Mouse (Mus musculus) intestine, embryonic 16.5 days (tissue): Measurements from ENCODE around the gene Ampd1. TPM values are rescaled to one million over a fixed set of nuclear protein-coding genes. Genes with fewer than 3 reads are reported as not detected.

ENCODE experiments used
- ATAC-seq: fragments of 200-750 bp; cut with Nextera tagmentation; 2 replicates; pipeline ENCODE4 v1.8.0; 2017; ENCODE audit warnings: moderate TSS enrichment, moderate library complexity
- H3K27ac ChIP-seq: fragments of 300-500 bp; sonication (generic); 2 replicates; pipeline ENCODE4 v1.5.1; 2014; ENCODE audit warnings: mild to moderate bottlenecking, low read length
- H3K27me3 ChIP-seq: fragments of 300-500 bp; sonication (generic); replicated peaks from 2 replicates; pipeline ENCODE4 v1.6.1; 2014; ENCODE audit warnings: low read length, control low read depth, mixed read lengths; ENCODE audit not compliant: control insufficient read depth, insufficient read depth
- H3K36me3 ChIP-seq: fragments of 300-500 bp; sonication (generic); 2 replicates; pipeline ENCODE4 v1.6.1; 2014; ENCODE audit warnings: low read length, control low read depth; ENCODE audit not compliant: control insufficient read depth, insufficient read depth
- H3K4me1 ChIP-seq: fragments of 300-500 bp; sonication (generic); 2 replicates; pipeline ENCODE4 v1.6.1; 2014; ENCODE audit warnings: low read length, control low read depth, mixed read lengths; ENCODE audit not compliant: control insufficient read depth, insufficient read depth
- H3K4me2 ChIP-seq: fragments of 300-500 bp; sonication (generic); 2 replicates; pipeline ENCODE4 v1.6.1; 2014; ENCODE audit warnings: low read depth, low read length, control low read depth
- H3K4me3 ChIP-seq: fragments of 300-500 bp; sonication (generic); 2 replicates; pipeline ENCODE4 v1.5.1; 2014; ENCODE audit warnings: mild to moderate bottlenecking, low read length
- H3K9ac ChIP-seq: fragments of 300-500 bp; sonication (generic); 2 replicates; pipeline ENCODE4 v1.6.1; 2014; ENCODE audit warnings: low read depth, low read length
- H3K9me3 ChIP-seq: fragments of 300-500 bp; sonication (generic); 2 replicates; pipeline ENCODE4 v1.6.1; 2016; ENCODE audit warnings: low read length, control low read depth; ENCODE audit not compliant: control insufficient read depth
- WGBS: fragments of 180-500 bp; shearing (Covaris S2); extraction: QIAGEN DNeasy Blood & Tissue Kit; methylation state at CpG from one replicate; pipeline ENCODE4 v1.1.7; 2014; 5-methylcytosine and 5-hydroxymethylcytosine counted together
- polyA plus RNA-seq: library from polyadenylated mRNA; unstranded; fragments of >200 nt; fragmentation: Nextera tagmentation; extraction: Ambion mirVana; gene quantifications from 2 replicates; pipeline ENCODE4 v1.2.1, GENCODE M21; 2015

Ampd1 gene
- polyA plus RNA-seq, 1 experiment from 2014 or later: not detected

DNA sequence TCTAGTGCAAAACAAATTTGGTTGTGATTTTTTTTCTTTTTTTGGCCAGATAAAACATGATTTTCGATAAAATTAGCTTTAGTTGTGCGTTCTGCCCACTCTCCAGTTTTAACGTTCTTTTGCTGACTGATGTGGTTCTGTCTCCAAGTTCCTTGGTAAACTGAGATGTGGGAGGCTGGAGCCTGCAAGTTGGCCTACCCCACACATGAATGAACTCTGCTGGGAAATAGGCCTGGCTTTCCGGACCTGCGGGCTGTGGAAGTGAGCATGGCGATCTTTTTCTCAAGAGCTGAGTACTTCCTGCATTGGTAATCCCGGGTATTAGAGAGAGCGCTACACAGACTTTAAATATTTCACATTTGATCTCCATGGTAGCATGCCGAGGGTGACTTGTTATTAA, 2.1 kb downstream of the Ampd1 start:
- Histone ChIP-seq H3K9ac (no peak overlapping the region), H3K4me3 (no peak overlapping the region), H3K4me1 (no peaks in the 10 kb centered on the region), H3K36me3 (no peaks in the 10 kb centered on the region), H3K27ac (no peak overlapping the region), H3K9me3 (no peaks in the 10 kb centered on the region), H3K27me3 (no peaks in the 10 kb centered on the region), H3K4me2 (no peak overlapping the region)
- 85% methylated on average over 9 of the region's 9 CpGs for WGBS
- no peak for ATAC-seq

DNA sequence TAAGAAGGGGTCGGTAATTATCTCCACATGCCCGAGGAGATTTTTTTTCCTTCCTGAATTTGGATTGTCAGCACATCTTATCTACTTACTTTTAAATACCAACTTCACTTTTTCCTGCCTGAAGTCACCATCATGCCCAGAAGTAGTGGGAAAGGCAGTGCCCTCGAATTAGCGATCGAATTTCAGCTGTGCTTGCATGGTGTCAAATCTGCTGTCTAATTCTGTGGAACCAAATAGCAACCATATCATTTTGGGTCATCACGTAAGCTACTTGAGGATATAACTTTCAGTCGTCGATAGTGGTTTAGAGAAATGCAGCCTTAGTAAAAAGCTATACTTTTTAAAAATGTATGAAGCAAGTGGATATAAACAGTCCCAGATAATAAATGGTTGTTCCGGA, 2.7 kb downstream of the Ampd1 start:
- Histone ChIP-seq H3K27ac (no peak overlapping the region), H3K36me3 (no peaks in the 10 kb centered on the region), H3K4me2 (no peak overlapping the region), H3K4me1 (no peaks in the 10 kb centered on the region), H3K4me3 (no peak overlapping the region), H3K9ac (no peak overlapping the region), H3K9me3 (no peaks in the 10 kb centered on the region), H3K27me3 (no peaks in the 10 kb centered on the region)
- ATAC-seq: no peak
- WGBS: 88% methylated on average over 9 of the region's 9 CpGs

- WGBS: 83% methylated on average over 9 of the region's 9 CpGs
- ATAC-seq: no peak
Measured at GRCm38 (mm10) chr3:103079301-103079700, 5.5 kb downstream of the Ampd1 start.

GRCm38 (mm10) chr3:103081051-103081450, 7.2 kb downstream of the Ampd1 start:
- WGBS: 70% methylated on average over 11 of the region's 11 CpGs
- Histone ChIP-seq H3K27ac (no peak overlapping the region), H3K27me3 (no peaks in the 10 kb centered on the region), H3K4me2 (no peak overlapping the region), H3K4me3 (no peak overlapping the region), H3K9ac (no peak overlapping the region), H3K9me3 (no peaks in the 10 kb centered on the region), H3K4me1 (no peaks in the 10 kb centered on the region), H3K36me3 (no peaks in the 10 kb centered on the region)
- ATAC-seq: no peak

More at GRCm38 (mm10) chr3:103079301-103079700, 5.5 kb downstream of the Ampd1 start:
- H3K4me1 ChIP-seq: no peaks in the 10 kb centered on the region
- H3K36me3 ChIP-seq: no peaks in the 10 kb centered on the region
- no peaks in the 10 kb centered on the region for H3K27me3 ChIP-seq
- no peak overlapping the region for H3K27ac ChIP-seq
- H3K4me3 ChIP-seq: no peak overlapping the region
- H3K9me3 ChIP-seq: no peaks in the 10 kb centered on the region
- no peak overlapping the region for H3K9ac ChIP-seq
- no peak overlapping the region for H3K4me2 ChIP-seq

DNA sequence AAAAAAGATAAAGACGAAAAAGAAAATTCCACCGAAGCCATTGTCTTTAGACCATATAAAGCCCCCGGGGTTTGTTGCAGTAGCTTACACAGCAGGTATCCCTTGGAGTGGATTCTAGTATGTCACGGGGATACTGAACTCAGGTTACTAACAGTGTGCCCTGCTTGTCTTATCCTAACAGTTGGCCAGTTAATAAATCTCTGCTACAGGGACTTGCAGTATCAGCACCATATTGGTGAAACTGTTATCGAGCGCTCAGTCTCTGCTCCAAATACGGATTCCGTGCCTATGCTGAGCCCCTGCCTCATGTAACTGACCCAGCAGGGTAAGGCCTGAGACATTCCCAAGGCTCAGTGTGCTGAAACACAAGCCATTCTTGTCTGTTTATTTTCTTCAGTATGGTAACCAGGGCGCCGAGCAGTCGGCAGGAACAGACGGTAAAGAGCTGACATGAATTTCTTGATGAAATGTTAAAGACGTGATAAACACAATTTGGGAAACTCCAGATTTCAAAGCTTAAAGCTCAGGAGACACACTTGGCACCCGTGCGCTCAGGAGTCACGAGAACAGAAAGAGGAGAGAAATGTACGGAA, 8.1 kb downstream of the Ampd1 start:
- WGBS: 79% methylated on average over 17 of the region's 17 CpGs

GRCm38 (mm10) chr3:103082761-103083160, 8.9 kb downstream of the Ampd1 start:
- Histone ChIP-seq H3K36me3 (no peaks in the 10 kb centered on the region), H3K9ac (no peak overlapping the region), H3K27me3 (no peaks in the 10 kb centered on the region), H3K4me2 (no peak overlapping the region), H3K4me3 (no peak overlapping the region), H3K9me3 (no peaks in the 10 kb centered on the region), H3K27ac (no peak overlapping the region), H3K4me1 (no peaks in the 10 kb centered on the region)
- no peak for ATAC-seq
- 88% methylated on average over 5 of the region's 5 CpGs for WGBS

More for the DNA sequence above, 8.1 kb downstream of the Ampd1 start:
- H3K4me1 ChIP-seq: no peaks in the 10 kb centered on the region
- no peak overlapping the region for H3K27ac ChIP-seq
- no peak overlapping the region for H3K4me2 ChIP-seq
- no peak overlapping the region for H3K4me3 ChIP-seq
- no peaks in the 10 kb centered on the region for H3K36me3 ChIP-seq
- no peak overlapping the region for H3K9ac ChIP-seq
- no peak for ATAC-seq
- no peaks in the 10 kb centered on the region for H3K9me3 ChIP-seq
- H3K27me3 ChIP-seq: no peaks in the 10 kb centered on the region

DNA sequence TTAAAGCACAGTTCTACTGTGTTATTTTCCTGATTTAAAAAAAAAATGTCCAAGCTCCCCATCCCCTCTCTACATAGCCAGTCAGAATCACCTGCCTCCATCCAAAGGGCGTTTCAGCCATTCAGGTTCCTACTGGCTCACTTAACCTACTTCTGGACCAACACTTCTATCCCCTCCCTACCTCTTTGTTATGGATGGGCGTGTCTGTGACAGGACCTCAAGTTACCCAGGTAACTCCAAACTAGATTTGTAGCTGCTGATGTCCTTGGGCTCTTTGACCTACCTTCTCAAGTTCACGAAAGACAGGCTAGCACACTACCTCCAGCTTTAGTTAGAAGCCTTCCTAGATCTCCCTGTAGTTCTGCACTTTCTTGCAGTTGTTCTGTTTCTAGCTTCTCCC, 12.2 kb downstream of the Ampd1 start:
- Histone ChIP-seq H3K27ac (no peak overlapping the region), H3K4me2 (no peak overlapping the region), H3K27me3 (no peaks in the 10 kb centered on the region), H3K9ac (no peak overlapping the region), H3K36me3 (no peaks in the 10 kb centered on the region), H3K4me1 (no peaks in the 10 kb centered on the region), H3K4me3 (no peak overlapping the region), H3K9me3 (no peaks in the 10 kb centered on the region)
- WGBS: 71% methylated on average over 3 of the region's 3 CpGs
- no peak for ATAC-seq

DNA sequence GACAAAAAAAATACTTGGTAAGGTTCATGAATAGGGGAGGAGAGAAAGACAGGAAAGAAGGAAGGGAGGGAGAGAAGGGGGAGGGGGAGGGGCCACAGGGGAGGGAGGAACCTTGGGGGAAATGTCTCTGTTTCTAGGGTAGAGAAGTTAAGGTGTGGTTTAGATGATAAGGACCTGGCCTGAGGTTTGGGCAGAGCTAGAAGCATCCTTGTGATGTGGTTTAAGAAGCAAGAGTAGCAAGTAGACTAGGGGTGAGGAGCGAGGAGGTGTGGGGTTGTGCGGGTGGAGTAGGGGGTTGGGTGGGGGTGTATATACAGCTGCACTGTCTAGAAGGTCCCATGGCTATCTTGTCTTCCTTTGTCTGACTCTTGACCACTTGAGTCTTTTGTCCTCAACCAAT, 17.9 kb downstream of the Ampd1 start:
- no peak for ATAC-seq
- Histone ChIP-seq H3K27me3 (no peaks in the 10 kb centered on the region), H3K9ac (no peak overlapping the region), H3K27ac (no peak overlapping the region), H3K36me3 (no peaks in the 10 kb centered on the region), H3K9me3 (no peaks in the 10 kb centered on the region), H3K4me2 (no peak overlapping the region), H3K4me1 (no peaks in the 10 kb centered on the region), H3K4me3 (no peak overlapping the region)
- 94% methylated on average over 2 of the region's 2 CpGs for WGBS

DNA sequence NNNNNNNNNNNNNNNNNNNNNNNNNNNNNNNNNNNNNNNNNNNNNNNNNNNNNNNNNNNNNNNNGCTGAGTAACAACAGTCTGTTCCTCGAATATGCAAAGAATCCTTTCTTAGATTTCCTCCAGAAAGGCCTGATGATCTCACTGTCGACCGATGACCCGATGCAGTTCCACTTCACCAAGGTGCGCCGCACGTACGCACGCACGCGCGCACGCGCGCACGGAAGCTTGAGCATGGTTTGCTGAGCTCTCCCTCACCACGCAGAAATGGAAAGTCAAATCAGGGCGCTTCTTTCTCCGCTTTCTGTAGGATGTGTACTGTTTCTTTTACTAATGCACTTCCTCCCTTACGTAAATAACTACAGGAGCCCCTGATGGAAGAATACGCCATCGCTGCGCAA, 24.8 kb downstream of the Ampd1 start:
- ATAC-seq: no peak
- Histone ChIP-seq H3K4me1 (no peaks in the 10 kb centered on the region), H3K4me2 (no peak overlapping the region), H3K9ac (no peak overlapping the region), H3K4me3 (no peak overlapping the region), H3K27me3 (no peaks in the 10 kb centered on the region), H3K9me3 (no peaks in the 10 kb centered on the region), H3K36me3 (no peaks in the 10 kb centered on the region), H3K27ac (no peak overlapping the region)
- 74% methylated on average over 23 of the region's 23 CpGs for WGBS

DNA sequence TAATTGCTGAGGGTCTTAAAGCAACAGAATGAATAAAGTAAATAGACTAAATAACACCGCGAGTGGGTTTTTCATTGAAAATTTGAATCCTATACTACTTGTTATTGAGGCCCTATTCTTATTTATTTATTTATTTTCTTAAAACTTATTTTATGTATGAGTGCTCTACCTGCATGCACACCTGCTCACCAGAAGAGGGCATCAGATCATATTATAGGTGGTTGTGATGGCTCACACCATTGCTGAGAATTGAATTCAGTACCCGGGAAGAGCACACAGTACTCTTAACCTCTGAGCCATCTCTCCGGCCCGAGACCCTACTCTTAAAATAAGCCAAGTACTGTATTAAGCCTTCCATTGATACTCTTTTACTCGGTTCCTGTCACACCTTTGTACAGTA, 25.9 kb downstream of the Ampd1 start:
- ATAC-seq: no peak
- Histone ChIP-seq H3K4me2 (no peak overlapping the region), H3K4me3 (no peak overlapping the region)

More for the DNA sequence above, 25.9 kb downstream of the Ampd1 start:
- H3K27me3 ChIP-seq: no peaks in the 10 kb centered on the region
- H3K9ac ChIP-seq: no peak overlapping the region
- no peak overlapping the region for H3K27ac ChIP-seq
- WGBS: 88% methylated on average over 6 of the region's 6 CpGs
- no peaks in the 10 kb centered on the region for H3K36me3 ChIP-seq
- no peaks in the 10 kb centered on the region for H3K9me3 ChIP-seq
- no peaks in the 10 kb centered on the region for H3K4me1 ChIP-seq
